ENCODE assay signal across 8 mouse cellular contexts in the genomic region with DNA sequence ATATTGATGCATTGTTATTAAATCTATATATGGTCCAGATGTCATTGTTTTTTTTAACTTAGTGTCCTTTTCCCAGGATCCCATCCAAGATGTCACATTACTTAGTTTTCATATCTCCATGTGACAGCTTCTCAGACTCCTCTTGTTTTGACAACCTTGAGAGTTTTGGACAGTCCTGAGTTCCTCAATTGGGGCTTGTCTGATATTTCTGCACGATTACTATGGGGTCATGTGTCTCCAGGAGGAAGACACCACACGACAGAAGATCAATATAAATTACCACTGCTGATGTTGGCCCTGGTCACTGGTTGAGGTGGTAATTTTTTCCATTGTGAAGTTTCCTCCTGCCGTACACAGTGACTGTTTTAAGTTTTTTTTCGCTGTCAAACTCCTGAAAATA. TPM values are rescaled to one million over a fixed set of nuclear protein-coding genes. Genes with fewer than 3 reads are reported as not detected.
DNase-seq lines count a peak whose midpoint lies in the region; ATAC-seq and TF ChIP-seq lines count a peak whose summit lies in the region.

No protein-coding gene starts in this region.

- H3K36me3 ChIP-seq in heart, postnatal 0 days (replicated peaks; ENCODE audit: control insufficient read depth, insufficient read depth, low read length): no peaks in the 10 kb centered on the region
- H3K36me3 ChIP-seq in hindbrain, postnatal 0 days (ENCODE audit: insufficient read depth, low read length): no peaks in the 10 kb centered on the region
- H3K36me3 ChIP-seq in midbrain, embryonic 15.5 days (replicated peaks): no peaks in the 10 kb centered on the region

- peak overlapping the region; percentile 79 for H3K4me3 ChIP-seq in heart, postnatal 0 days (ENCODE audit: low read depth, low read length)
- peak overlapping the region; percentile 94 for H3K4me3 ChIP-seq in brown adipose tissue, adult 24 weeks (ENCODE audit: insufficient read depth, low read depth, low read length)
- H3K4me3 ChIP-seq in hindbrain, postnatal 0 days (ENCODE audit: low read length): peak overlapping the region; percentile 54
- H3K4me3 ChIP-seq in midbrain, embryonic 15.5 days: peak overlapping the region; percentile 44

- no peaks in the 10 kb centered on the region for H3K9me3 ChIP-seq in heart, postnatal 0 days (replicated peaks; ENCODE audit: control insufficient read depth, low read length)
- no peaks in the 10 kb centered on the region for H3K9me3 ChIP-seq in hindbrain, postnatal 0 days (ENCODE audit: low read length)
- H3K9me3 ChIP-seq in midbrain, embryonic 15.5 days: no peaks in the 10 kb centered on the region

- WGBS in heart, postnatal 0 days: 2% methylated on average over 4 of the region's 4 CpGs
- 5% methylated on average over 4 of the region's 4 CpGs for WGBS in hindbrain, postnatal 0 days
- 1% methylated on average over 4 of the region's 4 CpGs for WGBS in midbrain, embryonic 15.5 days

- H3K27me3 ChIP-seq in heart, postnatal 0 days (ENCODE audit: control insufficient read depth, insufficient read depth, low read length): no peaks in the 10 kb centered on the region
- peaks cover 13% of the 10 kb centered on the region; the same call in 1 of the 2 replicates for H3K27me3 ChIP-seq in hindbrain, postnatal 0 days (ENCODE audit: insufficient read depth, low read length)
- peaks cover 31% of the 10 kb centered on the region for H3K27me3 ChIP-seq in midbrain, embryonic 15.5 days (replicated peaks)

- H3K27ac ChIP-seq in heart, postnatal 0 days (ENCODE audit: low read depth): no peak overlapping the region
- 0 out of 2 replicates have a peak overlapping the region, but pooled peaks have one; percentile 1 for H3K27ac ChIP-seq in brown adipose tissue, adult 24 weeks (replicated peaks; ENCODE audit: low read depth, low read length)
- no peak overlapping the region for H3K27ac ChIP-seq in hindbrain, postnatal 0 days
- H3K27ac ChIP-seq in midbrain, embryonic 15.5 days: no peak overlapping the region

- H3K9ac ChIP-seq in heart, postnatal 0 days (replicated peaks; ENCODE audit: low read depth, low read length): peak overlapping the region; percentile 77; the same call in 1 of the 2 replicates
- H3K9ac ChIP-seq in hindbrain, postnatal 0 days (replicated peaks; ENCODE audit: low read length): no peak overlapping the region; the same call in 1 of the 2 replicates
- no peak overlapping the region for H3K9ac ChIP-seq in midbrain, embryonic 15.5 days

- no peak for TF ChIP-seq CTCF in heart, postnatal 0 days (IDR thresholded peaks at IDR 0.05; ENCODE audit: low read depth)
- no peak for TF ChIP-seq CTCF in hindbrain, postnatal 0 days (IDR thresholded peaks at IDR 0.05; ENCODE audit: low read depth)

- ATAC-seq in heart, postnatal 0 days (ENCODE audit: insufficient read depth, low read depth): 0 out of 2 replicates have a peak, but pooled peaks have one; percentile 7
- 0 out of 2 replicates have a peak, but pooled peaks have one; percentile 15 for ATAC-seq in hindbrain, postnatal 0 days
- ATAC-seq in midbrain, embryonic 15.5 days (replicated peaks): no peak

- peaks cover 14% of the 10 kb centered on the region for H3K4me1 ChIP-seq in heart, postnatal 0 days (ENCODE audit: control insufficient read depth, insufficient read depth)
- H3K4me1 ChIP-seq in brown adipose tissue, adult 24 weeks (ENCODE audit: control insufficient read depth, insufficient read depth, insufficient read length, low read length): peaks cover 15% of the 10 kb centered on the region
- H3K4me1 ChIP-seq in hindbrain, postnatal 0 days (ENCODE audit: insufficient read depth, low read length): peaks cover 7% of the 10 kb centered on the region; the same call in 1 of the 2 replicates
- peaks cover 14% of the 10 kb centered on the region for H3K4me1 ChIP-seq in midbrain, embryonic 15.5 days

- TF ChIP-seq EP300 in heart, postnatal 0 days (IDR thresholded peaks at IDR 0.05; ENCODE audit: low read depth): no peak

- DNase-seq in heart, postnatal 0 days (ENCODE audit: low spot score): no peak
- DNase-seq in heart, adult 11 months: no peak
- DNase-seq in hindbrain, postnatal 0 days (ENCODE audit: low spot score): no peak
- DNase-seq in urinary bladder, postnatal 14 days (ENCODE audit: low spot score): no peak
- DNase-seq in left cerebral cortex, adult 11 months (ENCODE audit: low spot score): no peak
- DNase-seq in left cerebral cortex, postnatal 4 days: no peak

- intact Hi-C loops in left cerebral cortex, postnatal 4 days (cut with DNase I): no loop called here

- peak overlapping the region; percentile 84 for H3K4me2 ChIP-seq in heart, postnatal 0 days (ENCODE audit: low read depth, low read length)
- peak overlapping the region; percentile 95 for H3K4me2 ChIP-seq in hindbrain, postnatal 0 days (ENCODE audit: low read depth, low read length)
- H3K4me2 ChIP-seq in midbrain, embryonic 15.5 days: peak overlapping the region; percentile 89

RNA-seq across cellular contexts. Expression of a gene that starts 0.4 kb away (rescaled TPM):
- total RNA-seq in heart, postnatal 0 days (2014; rRNA removed; ENCODE audit: low replicate concordance): 21.1 and 46.2 TPM in 2 replicates
- polyA plus RNA-seq in heart, postnatal 0 days (2015; fragmentation: Nextera tagmentation; extraction: Ambion mirVana): 34.9 and 36.8 TPM in 2 replicates
- 33.6 and 35.3 TPM in 2 replicates for polyA plus RNA-seq in brown adipose tissue, adult 24 weeks (2012; ENCODE audit: insufficient read depth, insufficient read length, missing spikeins)
- total RNA-seq in hindbrain, postnatal 0 days (2014; rRNA removed): 3.7 and 4.2 TPM in 2 replicates
- polyA plus RNA-seq in hindbrain, postnatal 0 days (2015; fragmentation: Nextera tagmentation; extraction: Ambion mirVana): 4.5 and 4.9 TPM in 2 replicates
- 2.5 and 2.6 TPM in 2 replicates for polyA plus RNA-seq in midbrain, embryonic 15.5 days (2015; fragmentation: Nextera tagmentation; extraction: Ambion mirVana)
- 1 to 10 TPM; 7.3 to 9.2 TPM for total RNA-seq in left cerebral cortex, postnatal 4 days (2021)

Comparison
In these comparisons a context has a peak if more than half of its experiments do, and no peak if none do; other contexts are left out.
1. H3K4me3 ChIP-seq: peak in every context shown above with its lines; median percentile 94 in brown adipose tissue, adult 24 weeks; 79 in heart, postnatal 0 days; 54 in hindbrain, postnatal 0 days; 44 in midbrain, embryonic 15.5 days.